Mouse (Mus musculus): ENCODE results near the gene Cux1.

DNA sequence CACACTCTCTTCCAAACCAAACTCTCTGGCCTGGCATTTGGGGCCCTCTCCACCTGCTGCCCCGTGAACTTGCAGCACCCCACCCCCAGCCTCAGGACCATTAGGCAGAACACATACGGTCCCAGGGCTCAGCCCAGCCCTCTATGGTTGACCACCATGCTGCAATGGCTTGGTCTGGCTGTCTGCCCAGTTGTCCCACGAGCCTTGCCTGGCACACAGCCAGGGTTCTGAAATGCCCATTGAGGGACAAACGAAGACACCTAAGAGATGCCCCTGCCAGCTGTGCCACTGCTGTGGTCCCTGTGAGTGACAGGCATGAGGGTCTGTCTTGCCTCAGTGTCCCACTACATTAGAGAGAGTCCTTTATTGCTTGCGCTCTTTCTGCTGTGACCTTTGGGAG lies 351.3 kb downstream of the Cux1 start:
- TF ChIP-seq POLR2A (IDR thresholded peaks at IDR 0.05; ENCODE audit: borderline replicate concordance, insufficient read depth, low read length) (no peak), CTCF (IDR thresholded peaks at IDR 0.05; ENCODE audit: borderline replicate concordance, insufficient read depth, low read depth, low read length) (no peak)

Measured in cerebellum, adult 2 months (tissue).